Mouse (Mus musculus): ENCODE data around the gene Opa3. TPM values are rescaled to one million over a fixed set of nuclear protein-coding genes. Genes with fewer than 3 reads are reported as not detected.

Gene Opa3
- 44.3 TPM for polyA plus RNA-seq (2015; fragmentation: Illumina TruSeq; extraction: RNeasy Lipid Tissue Mini Kit (QIAGEN cat#74804); ENCODE audit: low read depth, low replicate concordance)

GRCm38 (mm10) chr7:19227883-19228792 lies at the start of gene Opa3:
Opa3 (plus strand) TSS chr7:19228334.

GRCm38 (mm10) chr7:19211996-19212755 lies 16.0 kb upstream of the Opa3 start, which contains the start of gene Gpr4:
Gpr4 (plus strand) TSS chr7:19212538.

GRCm38 (mm10) chr7:19271238-19272172 lies 43.4 kb downstream of the Opa3 start, which contains the start of gene Vasp:
Vasp (minus strand) TSS chr7:19271817.

GRCm38 (mm10) chr7:19279581-19280114 lies 51.5 kb downstream of the Opa3 start, which contains the start of gene Ppm1n:
Ppm1n (minus strand) TSS chr7:19280064.

GRCm38 (mm10) chr7:19282385-19282784 lies 54.3 kb downstream of the Opa3 start, which contains the start of gene Rtn2:
Rtn2 (plus strand) TSS chr7:19282624.

Other genes starting within 250 kb of the Opa3 start
- 0.30 TPM for gene Nanos2, start 240.9 kb upstream of the Opa3 start, polyA plus RNA-seq (2015; fragmentation: Illumina TruSeq; extraction: RNeasy Lipid Tissue Mini Kit (QIAGEN cat#74804); ENCODE audit: low read depth, low replicate concordance)
- gene Mypop, start 237.1 kb upstream of the Opa3 start, polyA plus RNA-seq (2015; fragmentation: Illumina TruSeq; extraction: RNeasy Lipid Tissue Mini Kit (QIAGEN cat#74804); ENCODE audit: low read depth, low replicate concordance), result 33.4 TPM
- gene Irf2bp1, start 224.3 kb upstream of the Opa3 start, polyA plus RNA-seq (2015; fragmentation: Illumina TruSeq; extraction: RNeasy Lipid Tissue Mini Kit (QIAGEN cat#74804); ENCODE audit: low read depth, low replicate concordance), result 28.9 TPM
- gene Foxa3, start 204.8 kb upstream of the Opa3 start, polyA plus RNA-seq (2015; fragmentation: Illumina TruSeq; extraction: RNeasy Lipid Tissue Mini Kit (QIAGEN cat#74804); ENCODE audit: low read depth, low replicate concordance), result not detected
- gene Sympk, start 204.0 kb upstream of the Opa3 start, polyA plus RNA-seq (2015; fragmentation: Illumina TruSeq; extraction: RNeasy Lipid Tissue Mini Kit (QIAGEN cat#74804); ENCODE audit: low read depth, low replicate concordance), result 81.7 TPM
- gene Rsph6a, start 173.6 kb upstream of the Opa3 start, polyA plus RNA-seq (2015; fragmentation: Illumina TruSeq; extraction: RNeasy Lipid Tissue Mini Kit (QIAGEN cat#74804); ENCODE audit: low read depth, low replicate concordance), result 0.18 TPM
- 108 TPM for gene Dmwd, start 152.1 kb upstream of the Opa3 start, polyA plus RNA-seq (2015; fragmentation: Illumina TruSeq; extraction: RNeasy Lipid Tissue Mini Kit (QIAGEN cat#74804); ENCODE audit: low read depth, low replicate concordance)
- 19.0 TPM for gene Dmpk, start 144.5 kb upstream of the Opa3 start, polyA plus RNA-seq (2015; fragmentation: Illumina TruSeq; extraction: RNeasy Lipid Tissue Mini Kit (QIAGEN cat#74804); ENCODE audit: low read depth, low replicate concordance)
- gene Six5, start 133.7 kb upstream of the Opa3 start, polyA plus RNA-seq (2015; fragmentation: Illumina TruSeq; extraction: RNeasy Lipid Tissue Mini Kit (QIAGEN cat#74804); ENCODE audit: low read depth, low replicate concordance), result 1.9 TPM
- 0.33 TPM for gene Gm4969, start 110.0 kb upstream of the Opa3 start, polyA plus RNA-seq (2015; fragmentation: Illumina TruSeq; extraction: RNeasy Lipid Tissue Mini Kit (QIAGEN cat#74804); ENCODE audit: low read depth, low replicate concordance)
- 7.9 TPM for gene Fbxo46, start 108.5 kb upstream of the Opa3 start, polyA plus RNA-seq (2015; fragmentation: Illumina TruSeq; extraction: RNeasy Lipid Tissue Mini Kit (QIAGEN cat#74804); ENCODE audit: low read depth, low replicate concordance)
- gene Qpctl, start 79.0 kb upstream of the Opa3 start, polyA plus RNA-seq (2015; fragmentation: Illumina TruSeq; extraction: RNeasy Lipid Tissue Mini Kit (QIAGEN cat#74804); ENCODE audit: low read depth, low replicate concordance), result 14.4 TPM
- 82.5 TPM for gene Snrpd2, start 78.6 kb upstream of the Opa3 start, polyA plus RNA-seq (2015; fragmentation: Illumina TruSeq; extraction: RNeasy Lipid Tissue Mini Kit (QIAGEN cat#74804); ENCODE audit: low read depth, low replicate concordance)
- 1.8 TPM for gene Gipr, start 62.2 kb upstream of the Opa3 start, polyA plus RNA-seq (2015; fragmentation: Illumina TruSeq; extraction: RNeasy Lipid Tissue Mini Kit (QIAGEN cat#74804); ENCODE audit: low read depth, low replicate concordance)
- 113 TPM for gene Eml2, start 51.9 kb upstream of the Opa3 start, polyA plus RNA-seq (2015; fragmentation: Illumina TruSeq; extraction: RNeasy Lipid Tissue Mini Kit (QIAGEN cat#74804); ENCODE audit: low read depth, low replicate concordance)
- gene Gpr4, start 15.8 kb upstream of the Opa3 start, polyA plus RNA-seq (2015; fragmentation: Illumina TruSeq; extraction: RNeasy Lipid Tissue Mini Kit (QIAGEN cat#74804); ENCODE audit: low read depth, low replicate concordance), result 3.4 TPM
- gene Vasp, start 43.5 kb downstream of the Opa3 start, polyA plus RNA-seq (2015; fragmentation: Illumina TruSeq; extraction: RNeasy Lipid Tissue Mini Kit (QIAGEN cat#74804); ENCODE audit: low read depth, low replicate concordance), result 14.7 TPM
- gene Ppm1n, start 51.7 kb downstream of the Opa3 start, polyA plus RNA-seq (2015; fragmentation: Illumina TruSeq; extraction: RNeasy Lipid Tissue Mini Kit (QIAGEN cat#74804); ENCODE audit: low read depth, low replicate concordance), result not detected
- 116 TPM for gene Rtn2, start 54.3 kb downstream of the Opa3 start, polyA plus RNA-seq (2015; fragmentation: Illumina TruSeq; extraction: RNeasy Lipid Tissue Mini Kit (QIAGEN cat#74804); ENCODE audit: low read depth, low replicate concordance)
- gene Fosb, start 81.7 kb downstream of the Opa3 start, polyA plus RNA-seq (2015; fragmentation: Illumina TruSeq; extraction: RNeasy Lipid Tissue Mini Kit (QIAGEN cat#74804); ENCODE audit: low read depth, low replicate concordance), result 8.0 TPM
- 39.0 TPM for gene Ercc1, start 116.4 kb downstream of the Opa3 start, polyA plus RNA-seq (2015; fragmentation: Illumina TruSeq; extraction: RNeasy Lipid Tissue Mini Kit (QIAGEN cat#74804); ENCODE audit: low read depth, low replicate concordance)
- gene Cd3eap, start 131.1 kb downstream of the Opa3 start, polyA plus RNA-seq (2015; fragmentation: Illumina TruSeq; extraction: RNeasy Lipid Tissue Mini Kit (QIAGEN cat#74804); ENCODE audit: low read depth, low replicate concordance), result 17.9 TPM
- gene Ppp1r13l, start 131.4 kb downstream of the Opa3 start, polyA plus RNA-seq (2015; fragmentation: Illumina TruSeq; extraction: RNeasy Lipid Tissue Mini Kit (QIAGEN cat#74804); ENCODE audit: low read depth, low replicate concordance), result 2.5 TPM
- gene Ercc2, start 153.7 kb downstream of the Opa3 start, polyA plus RNA-seq (2015; fragmentation: Illumina TruSeq; extraction: RNeasy Lipid Tissue Mini Kit (QIAGEN cat#74804); ENCODE audit: low read depth, low replicate concordance), result 28.2 TPM
- gene Klc3, start 175.8 kb downstream of the Opa3 start, polyA plus RNA-seq (2015; fragmentation: Illumina TruSeq; extraction: RNeasy Lipid Tissue Mini Kit (QIAGEN cat#74804); ENCODE audit: low read depth, low replicate concordance), result 2.6 TPM
- 0.62 TPM for gene Ckm, start 176.4 kb downstream of the Opa3 start, polyA plus RNA-seq (2015; fragmentation: Illumina TruSeq; extraction: RNeasy Lipid Tissue Mini Kit (QIAGEN cat#74804); ENCODE audit: low read depth, low replicate concordance)
- 41.6 TPM for gene Mark4, start 230.5 kb downstream of the Opa3 start, polyA plus RNA-seq (2015; fragmentation: Illumina TruSeq; extraction: RNeasy Lipid Tissue Mini Kit (QIAGEN cat#74804); ENCODE audit: low read depth, low replicate concordance)
- 0.21 TPM for gene Exoc3l2, start 235.0 kb downstream of the Opa3 start, polyA plus RNA-seq (2015; fragmentation: Illumina TruSeq; extraction: RNeasy Lipid Tissue Mini Kit (QIAGEN cat#74804); ENCODE audit: low read depth, low replicate concordance)

All from brain, adult 10 weeks (tissue).